Mouse (Mus musculus) left cerebral cortex, postnatal 14 days (tissue): ENCODE results near the gene Acaa1b. TPM values are rescaled to one million over a fixed set of nuclear protein-coding genes. Genes with fewer than 3 reads are reported as not detected.

Experiments used
- DNase-seq, 2 experiments: peaks; one replicate each; pipeline ENCODE4 v3.0.0; 2021 to 2022; ENCODE audit warnings: low spot score in 2 of 2, mixed read lengths in 1 of 2
- intact Hi-C: fragments of 180-260 bp; cut with DNase I; formaldehyde crosslinking; loops from one replicate; pipeline ENCODE4 v1.15.1; 2025
- total RNA-seq, 2 experiments: library from RNA; stranded (reverse); gene quantifications; 2 replicates each; pipeline ENCODE4 v1.2.3; 2021

The Acaa1b gene
- total RNA-seq, 2 experiments from 2014 or later, result 1.2 to 2.2 TPM

DNA sequence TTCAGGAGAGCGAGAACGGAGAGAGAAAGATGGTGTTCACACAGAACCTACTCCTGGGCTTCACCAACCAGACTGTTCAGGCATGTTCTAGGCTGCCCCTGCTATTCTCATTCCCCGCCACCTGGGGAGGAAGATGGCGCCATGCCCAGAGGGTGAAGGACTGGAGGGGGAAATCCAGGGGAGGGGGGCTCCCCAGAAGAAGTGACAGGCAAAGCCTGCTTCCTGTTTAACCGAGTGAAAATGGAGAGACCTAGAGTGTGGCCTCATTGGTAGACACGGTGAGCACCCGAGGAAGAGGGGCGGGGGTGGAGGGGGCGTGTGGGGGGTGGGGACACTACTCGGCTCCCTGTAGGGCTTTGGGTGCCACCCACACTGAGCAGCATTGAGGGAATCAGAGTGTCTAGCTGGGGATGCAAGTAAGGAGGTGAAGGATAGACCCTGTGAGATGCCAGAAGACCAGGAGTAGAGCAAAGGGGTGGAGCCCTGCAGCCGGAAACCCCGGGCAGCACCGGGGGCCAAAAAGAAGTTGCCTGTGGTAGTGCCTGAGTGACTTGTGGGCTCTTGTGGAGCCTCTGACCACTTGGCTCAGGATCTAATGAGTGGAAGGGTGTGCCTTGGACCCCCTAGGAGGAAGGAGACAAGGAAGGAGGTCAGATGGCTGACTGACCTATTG lies 10.7 kb downstream of the Acaa1b start:
- intact Hi-C loops, result no loop called here

DNA sequence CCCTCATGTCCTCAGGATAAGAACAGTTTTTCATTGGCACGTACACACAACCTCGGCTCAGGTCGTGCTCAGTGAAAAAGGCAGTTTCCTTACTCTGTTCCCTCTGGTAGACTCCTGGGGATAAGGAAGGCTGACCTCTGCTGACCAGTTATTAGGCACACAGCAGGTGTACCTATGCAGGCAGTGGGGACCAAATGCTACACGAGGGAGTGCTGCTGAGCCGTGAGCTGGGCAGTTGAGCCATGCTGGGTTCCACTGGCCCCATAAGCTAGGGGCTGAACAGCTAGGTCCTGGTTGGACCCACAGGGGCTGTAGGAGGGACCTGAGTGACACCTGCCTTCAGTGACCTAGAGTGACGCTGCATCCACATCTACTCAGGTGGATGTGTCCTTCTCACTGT lies 11.3 kb downstream of the Acaa1b start:
- intact Hi-C loops, result no loop called here

More for the DNA sequence above, 10.7 kb downstream of the Acaa1b start:
- DNase-seq, result no peak

DNA sequence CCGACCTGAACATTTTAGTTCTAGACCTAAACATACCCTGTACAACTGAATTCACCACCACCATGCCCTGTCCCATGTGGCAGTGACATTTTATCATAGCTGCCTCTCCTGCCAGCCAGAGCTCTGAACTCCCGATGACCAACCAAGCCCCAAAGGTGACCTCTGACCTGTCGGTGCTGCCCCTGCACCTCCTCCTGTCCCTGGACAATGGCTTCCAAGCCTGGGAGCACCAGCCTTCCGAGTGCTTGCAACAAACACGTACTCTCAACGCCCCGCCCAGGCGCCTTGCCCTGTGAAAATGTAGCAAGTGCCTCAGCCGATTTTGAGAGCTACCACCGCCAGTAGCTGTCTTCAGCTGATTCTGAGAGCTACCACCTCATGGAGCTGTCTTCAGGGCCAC lies 11.8 kb downstream of the Acaa1b start:
- no peak for DNase-seq
- intact Hi-C loops, result no loop called here

More for the DNA sequence above, 11.3 kb downstream of the Acaa1b start:
- DNase-seq, result no peak

DNA sequence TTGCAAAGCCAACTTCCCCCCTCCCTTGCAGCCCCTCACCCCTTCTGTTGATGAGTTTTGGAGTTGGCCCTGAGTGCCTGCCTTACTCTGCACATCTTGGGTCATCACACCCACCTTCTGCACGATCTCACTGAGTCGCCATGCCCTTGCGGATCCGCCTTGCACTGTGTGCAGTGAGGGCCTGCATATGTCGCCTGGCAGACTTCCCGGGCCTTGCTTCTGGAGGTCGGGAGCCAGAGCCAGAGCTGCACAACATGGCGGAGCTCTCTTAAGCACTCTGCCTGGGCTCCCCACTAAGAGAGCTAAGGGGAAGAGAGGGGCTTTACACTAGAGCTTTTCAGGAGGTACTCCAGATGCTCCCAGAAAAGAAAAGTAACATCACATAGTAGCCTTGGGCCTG lies 12.2 kb downstream of the Acaa1b start:
- intact Hi-C loops, result no loop called here
- no peak for DNase-seq

DNA sequence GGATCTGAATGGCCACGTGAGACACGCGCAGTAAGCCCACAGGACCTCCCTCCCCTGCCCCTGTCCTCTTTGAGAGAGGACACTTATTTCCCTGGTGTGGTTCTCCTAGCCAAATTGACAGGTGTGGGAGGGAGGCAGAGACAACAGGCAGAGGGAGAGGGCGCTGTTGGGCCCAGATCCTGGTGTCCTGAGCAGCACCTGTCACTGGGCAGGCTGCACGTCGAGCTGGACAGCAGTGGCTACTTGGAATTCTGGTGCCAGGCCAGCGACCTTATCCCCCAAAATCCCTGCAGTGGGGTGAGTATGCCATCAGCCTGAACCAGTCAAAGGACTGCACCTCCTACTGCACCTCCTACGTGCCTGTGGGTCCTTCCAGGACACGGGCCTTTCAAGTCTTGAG lies 13.5 kb downstream of the Acaa1b start:
- intact Hi-C loops, result no loop called here
- no peak for DNase-seq

DNA sequence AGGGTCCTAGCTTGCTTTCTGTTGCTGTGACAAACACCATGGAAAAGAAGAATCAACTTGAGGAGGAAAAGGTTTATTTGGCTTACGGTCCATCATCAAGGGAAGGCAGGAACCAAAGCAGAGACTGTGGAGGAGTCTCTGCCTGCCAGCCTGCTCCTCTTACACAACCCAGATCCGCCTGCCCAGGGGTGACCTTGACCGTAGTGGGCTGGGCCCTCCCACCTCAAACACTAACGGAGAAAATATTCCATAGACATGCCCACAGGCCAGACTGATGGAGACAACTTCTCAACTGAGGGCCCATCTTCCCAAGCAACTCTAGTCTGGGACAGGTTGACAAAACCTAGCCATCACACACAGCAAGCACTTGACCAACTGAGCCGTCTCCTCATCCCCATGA lies 14.8 kb downstream of the Acaa1b start:
- DNase-seq, result no peak
- intact Hi-C loops, result no loop called here

DNA sequence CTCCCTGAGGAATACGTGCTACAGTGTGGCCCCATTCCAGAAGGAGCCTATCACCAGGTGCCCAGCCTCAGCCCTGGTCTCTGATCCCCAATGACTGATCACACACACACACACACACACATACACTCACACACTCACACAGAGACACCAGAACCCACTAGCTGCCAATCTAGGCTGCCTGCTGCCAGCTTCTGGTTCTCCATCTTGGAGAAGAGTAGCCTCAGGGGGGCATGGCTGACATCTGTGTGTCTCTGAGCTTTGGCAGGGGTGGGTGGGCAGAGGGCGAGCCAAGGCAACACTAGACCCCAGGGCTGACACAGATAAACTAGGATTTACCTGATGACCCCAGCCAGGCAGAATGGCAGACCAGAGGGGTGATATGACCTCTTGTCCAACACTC lies 18.1 kb downstream of the Acaa1b start:
- DNase-seq, result no peak
- intact Hi-C loops, result no loop called here

DNA sequence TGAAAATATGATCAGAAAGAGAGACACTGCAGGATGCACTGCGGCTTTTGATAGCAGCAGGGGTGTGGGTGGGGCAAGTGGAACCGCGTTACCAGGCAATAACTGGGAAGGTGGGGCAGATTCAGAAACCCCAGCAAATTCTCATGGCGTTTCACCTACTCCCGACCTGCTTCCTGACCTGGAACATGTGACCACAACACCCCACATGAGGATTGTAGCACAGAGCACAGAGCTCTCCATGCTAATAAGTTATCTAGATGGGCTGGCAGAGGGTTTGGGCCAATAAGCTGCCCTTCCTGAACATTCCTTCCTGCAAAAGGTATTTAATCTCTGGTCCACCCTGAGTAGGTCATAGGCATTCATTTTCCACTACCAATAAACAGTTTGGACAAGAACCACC lies 26.2 kb downstream of the Acaa1b start:
- DNase-seq, result no peak
- intact Hi-C loops, result no loop called here

DNA sequence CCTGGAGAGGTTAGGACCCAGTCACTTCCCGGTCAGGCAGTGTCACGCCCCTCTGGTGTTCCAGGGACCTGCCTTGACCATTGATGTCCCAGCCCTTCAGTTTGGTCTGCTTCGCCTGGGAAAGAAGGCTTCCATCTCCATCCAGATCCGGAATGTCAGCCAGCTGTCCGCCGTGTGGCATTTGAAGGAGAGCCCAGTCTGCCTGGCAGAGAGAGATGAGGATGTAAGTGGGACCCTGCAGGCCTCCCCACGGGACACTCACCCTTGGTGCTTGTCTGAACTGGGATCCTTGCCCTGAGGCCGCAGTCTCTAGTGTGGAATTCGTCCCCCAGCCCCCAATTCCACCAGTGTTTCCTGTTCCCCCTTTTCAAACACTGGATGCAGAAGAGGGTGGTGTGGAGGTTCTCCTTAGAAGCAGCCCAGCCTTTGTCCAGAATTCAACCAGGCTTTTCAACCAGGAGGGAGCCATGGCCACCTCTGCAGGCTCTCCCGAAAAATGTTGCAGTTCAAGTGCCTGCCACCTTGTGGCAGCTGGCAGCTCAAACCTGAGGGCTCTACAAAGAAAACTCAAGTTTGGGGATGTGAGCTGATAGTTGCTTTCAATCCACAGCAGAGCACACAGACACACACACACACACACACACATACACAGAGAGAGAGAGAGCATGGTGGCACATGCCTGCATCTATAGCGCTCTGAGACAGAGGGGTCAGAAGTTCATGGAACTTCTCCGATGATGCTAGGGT lies 28.3 kb downstream of the Acaa1b start:
- intact Hi-C loops, result no loop called here
- DNase-seq, result peak in 1 of 2 experiments; percentile 30

DNA sequence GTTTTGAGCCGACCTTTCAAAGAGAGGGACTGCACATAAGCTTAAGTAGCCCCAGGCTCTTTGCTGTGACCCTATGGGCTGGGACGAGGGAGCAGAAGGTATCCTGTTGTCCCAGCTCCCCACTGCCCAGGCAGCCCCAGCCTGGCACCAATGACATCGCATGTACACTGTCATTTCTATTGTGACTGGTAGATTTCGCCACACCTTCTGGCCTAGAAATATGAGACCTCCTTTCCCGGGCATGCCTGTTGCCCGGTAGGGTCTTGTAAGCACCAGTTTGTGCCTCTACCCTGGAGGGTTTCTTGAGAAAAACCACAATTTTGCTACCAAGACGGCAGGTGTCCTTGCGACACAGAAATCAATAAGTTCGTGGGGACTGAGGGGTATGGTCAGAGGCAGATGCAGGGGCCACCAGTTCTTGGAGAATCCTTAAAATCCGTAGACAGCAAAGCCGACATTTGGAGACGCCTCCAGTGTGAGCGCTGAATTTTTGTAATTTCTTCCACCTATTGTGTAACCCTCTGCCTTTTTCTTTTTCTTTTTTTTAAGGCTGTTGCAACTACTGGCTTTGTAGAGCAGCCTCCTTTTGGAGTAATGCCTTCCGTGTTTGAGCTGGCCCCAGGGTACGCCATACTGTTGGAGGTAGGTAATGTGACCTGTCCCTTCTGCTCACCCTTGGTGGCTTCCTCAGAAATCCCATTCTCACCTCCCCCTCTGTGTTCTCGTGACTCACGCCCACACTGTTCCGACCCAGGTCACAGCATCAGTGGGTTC lies 34.1 kb downstream of the Acaa1b start:
- intact Hi-C loops, result no loop called here
- no peak for DNase-seq

DNA sequence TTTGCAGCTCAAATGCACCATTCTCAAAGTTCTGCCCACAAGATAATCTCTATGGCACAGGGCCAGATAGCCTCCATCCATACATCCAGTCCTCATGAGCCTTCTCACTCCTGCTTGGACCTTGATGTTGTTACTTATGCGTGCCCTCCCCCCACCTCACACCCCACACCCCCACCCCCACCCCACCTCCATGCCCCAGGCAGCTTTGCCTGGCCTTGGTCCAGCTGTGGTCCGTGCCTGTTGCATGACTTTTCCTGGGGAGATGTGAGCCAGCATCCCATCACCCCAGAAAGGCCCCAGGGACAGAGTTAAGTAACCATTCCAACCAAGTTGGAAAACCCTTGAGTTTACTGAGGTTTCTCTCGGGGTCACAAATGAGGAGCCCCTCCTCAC lies 36.7 kb downstream of the Acaa1b start:
- DNase-seq, result no peak
- intact Hi-C loops, result no loop called here

DNA sequence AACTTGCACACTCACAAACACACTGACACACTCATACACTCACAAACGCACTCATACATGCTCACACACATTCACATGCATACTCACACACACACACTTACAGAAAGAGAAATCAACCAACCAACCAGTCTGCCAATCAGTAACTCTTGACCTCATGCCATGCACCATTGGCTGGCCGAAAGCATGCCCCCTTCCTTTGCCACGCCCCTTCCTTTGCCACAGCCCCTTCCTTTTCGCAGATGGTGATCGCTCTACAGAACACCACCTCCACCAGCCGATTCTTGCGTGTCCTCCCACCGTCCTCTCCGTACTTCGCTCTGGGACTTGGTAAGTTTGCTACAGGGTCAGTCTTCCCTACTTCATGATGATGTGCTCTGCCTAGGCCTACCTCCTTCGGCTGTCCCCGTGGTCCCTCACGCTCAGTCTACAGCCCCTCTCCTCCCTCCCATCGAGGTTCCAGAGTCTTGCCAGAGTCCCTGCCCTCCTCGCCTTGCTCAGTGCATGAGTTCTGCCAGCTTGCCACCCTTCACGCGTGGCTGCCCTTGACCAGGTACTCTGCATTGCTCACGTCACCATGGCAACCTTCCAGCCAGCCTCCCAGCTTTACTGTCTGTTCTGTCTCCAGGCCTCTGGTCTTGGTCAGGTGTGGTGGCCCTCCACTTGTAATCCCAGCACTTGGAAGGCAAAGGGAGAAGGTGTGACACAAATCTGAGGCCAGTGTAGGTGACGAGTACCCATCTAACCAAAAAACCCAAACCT lies 37.3 kb downstream of the Acaa1b start:
- no peak for DNase-seq
- intact Hi-C loops, result no loop called here

DNA sequence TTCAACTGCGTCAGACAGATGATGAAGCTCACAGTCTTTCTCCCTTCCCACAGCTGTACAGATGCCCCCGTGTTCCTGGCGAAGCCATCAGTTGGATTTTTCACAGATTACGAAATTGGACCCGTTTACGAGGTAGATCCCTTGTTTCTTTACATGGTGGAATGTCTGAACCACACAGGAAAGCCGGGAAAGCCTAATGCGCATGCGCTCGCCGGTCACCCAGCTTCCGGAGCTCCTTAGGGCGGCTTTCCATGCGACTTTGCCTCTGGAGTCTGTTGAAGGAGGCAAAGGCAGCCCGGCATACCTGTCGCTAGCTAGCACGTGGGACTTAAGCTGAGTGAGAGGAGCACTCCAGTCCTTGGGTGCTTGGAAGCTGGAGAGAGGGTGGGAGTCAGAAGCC lies 42.0 kb downstream of the Acaa1b start:
- no peak for DNase-seq
- intact Hi-C loops, result no loop called here

DNA sequence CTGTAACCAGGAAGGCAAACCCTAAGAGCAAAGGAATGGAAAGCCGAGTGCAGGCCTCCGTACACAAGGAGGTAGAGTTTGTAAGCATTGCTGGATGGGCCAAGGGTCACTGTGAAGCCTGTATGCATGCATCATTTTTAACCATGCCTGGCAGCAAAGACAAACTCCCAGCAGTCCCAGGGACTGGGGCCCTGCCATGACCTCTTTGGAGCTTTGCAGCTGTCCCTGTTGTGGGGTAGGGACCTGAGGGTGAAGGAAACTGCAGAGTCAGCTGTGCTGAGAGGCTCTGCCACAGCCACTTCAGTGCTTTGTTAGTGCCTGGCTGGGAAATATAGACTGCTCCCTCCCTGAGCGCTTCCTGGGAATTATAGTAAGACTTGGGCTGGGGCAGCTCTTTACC lies 46.3 kb downstream of the Acaa1b start:
- intact Hi-C loops, result no loop called here
- no peak for DNase-seq

DNA sequence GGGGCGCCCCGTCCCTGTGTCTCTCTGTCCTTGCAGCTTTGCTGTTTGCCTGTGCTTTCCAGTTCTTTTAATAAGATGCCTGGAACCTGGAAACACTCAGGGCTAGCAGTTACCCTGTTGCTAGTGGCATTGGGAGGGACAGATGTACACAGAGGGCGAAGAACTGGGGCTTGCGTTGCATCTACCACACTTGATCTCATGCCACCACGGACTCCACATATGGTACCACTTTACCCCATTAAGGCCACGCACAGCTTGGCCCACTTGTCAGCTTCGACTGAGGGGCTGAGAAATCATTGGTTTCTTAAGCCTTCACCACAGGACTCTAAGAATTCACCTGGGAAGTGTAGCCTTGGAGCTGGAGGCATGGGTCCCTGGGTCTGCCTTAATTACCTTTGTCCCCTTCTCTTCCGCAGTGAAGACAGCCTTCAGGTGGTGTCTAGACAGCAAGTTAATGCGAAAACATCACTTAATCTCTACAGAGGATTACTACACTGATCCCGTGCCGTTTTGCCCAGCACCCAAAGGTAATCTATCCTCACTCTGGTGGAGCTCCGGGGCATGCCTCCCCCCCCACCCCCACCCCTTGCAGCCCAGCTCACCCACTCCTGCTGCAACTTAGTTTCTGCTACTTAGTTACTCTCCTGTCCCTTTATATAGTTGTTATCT lies 47.1 kb downstream of the Acaa1b start:
- intact Hi-C loops, result loop anchor here (10.0 kb wide), 1 partner anchor 215 kb away; the partner anchor contains the start of gene Oxsr1
- DNase-seq, result no peak

DNA sequence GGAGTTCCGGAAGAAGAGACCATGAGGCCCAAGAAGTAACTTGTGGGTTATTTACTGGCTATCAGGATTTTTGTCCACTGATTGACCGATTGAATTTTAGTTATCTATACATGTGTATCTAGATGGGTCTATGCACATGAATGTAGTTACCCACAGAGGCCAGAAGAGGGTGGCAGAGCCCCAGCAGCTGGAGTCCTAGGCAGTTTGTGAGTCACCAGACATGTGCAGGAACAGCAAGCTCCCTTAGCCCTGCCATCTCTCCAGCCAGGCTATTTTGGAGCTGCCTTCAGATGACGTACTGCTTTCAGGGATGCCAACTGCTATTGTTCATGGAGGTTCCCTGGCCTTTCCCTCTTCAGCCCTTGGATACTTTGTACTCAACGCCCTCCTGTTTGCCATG lies 49.3 kb downstream of the Acaa1b start:
- intact Hi-C loops, result loop anchor here (10.0 kb wide), 1 partner anchor 217 kb away; the partner anchor contains the start of gene Oxsr1
- peak in 1 of 2 experiments; percentile 61 for DNase-seq

DNA sequence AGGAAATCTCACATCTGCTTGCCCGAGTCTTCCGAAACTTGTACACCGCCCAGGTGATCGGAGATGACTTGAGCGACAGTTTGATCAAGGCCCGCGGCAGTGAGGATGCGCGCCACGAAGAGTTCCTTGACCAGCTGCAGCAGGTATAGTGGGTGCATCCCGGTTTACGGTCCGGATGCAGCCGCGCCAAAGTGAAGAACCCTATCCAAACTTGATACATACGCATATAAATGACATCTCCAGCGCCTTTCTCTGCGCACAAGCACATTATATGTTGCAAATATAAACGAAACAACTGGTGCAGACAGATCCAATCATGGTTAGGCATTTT lies 54.1 kb downstream of the Acaa1b start:
- intact Hi-C loops, result loop anchor here (10.0 kb wide), 1 partner anchor 222 kb away; the partner anchor contains the start of gene Oxsr1
- no peak for DNase-seq

DNA sequence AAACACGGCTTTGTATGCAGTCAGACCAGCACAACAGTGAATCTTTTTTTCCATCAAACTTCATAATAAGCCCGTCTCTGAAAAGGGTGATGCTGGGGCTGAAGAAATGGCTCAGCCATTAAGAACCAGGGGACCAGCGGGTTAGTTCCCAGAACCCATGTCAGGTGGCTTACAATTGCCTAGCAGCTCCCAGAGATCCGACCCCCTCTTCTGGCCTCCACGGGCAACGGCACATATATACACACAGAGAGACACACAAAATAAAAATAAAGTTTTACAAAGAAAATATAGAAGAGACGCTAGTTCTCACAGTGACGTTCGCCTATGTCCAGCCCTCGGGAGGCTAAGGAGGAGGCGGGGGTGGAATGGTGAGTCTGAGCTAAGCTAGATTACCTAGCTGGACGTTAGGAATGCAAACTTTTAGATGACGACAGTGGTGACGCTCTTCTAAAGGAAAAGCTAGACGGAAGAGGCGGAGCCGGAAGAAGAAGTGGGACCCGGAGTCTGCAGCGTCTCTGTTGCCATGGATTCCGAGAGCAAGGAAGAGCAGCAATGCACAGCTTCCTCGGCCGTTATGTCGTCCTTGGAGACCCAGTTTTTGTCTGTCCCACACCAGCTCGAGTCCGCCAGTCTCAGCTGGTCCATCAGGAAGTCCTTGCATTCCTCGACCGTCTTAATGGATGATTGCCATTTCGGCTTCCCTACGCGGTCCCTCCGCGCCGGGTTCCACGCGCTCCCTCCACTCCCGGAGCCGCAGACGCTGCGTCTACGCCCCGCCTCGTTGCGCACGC lies 54.7 kb downstream of the Acaa1b start, which contains the start of gene Dlec1:
Gene Dlec1 (plus strand): TSS at position 487 of the 791 bp plus-strand sequence.
- intact Hi-C loops, result loop anchor here (10.0 kb wide), 1 partner anchor 223 kb away; the partner anchor contains the start of gene Oxsr1
- peak; percentile 77 to 81 for DNase-seq
